Comparison of ENCODE assay signal across 27 mouse cellular contexts in genomic region chr16:55378701-55379100, GRCm38 (mm10).
DNase-seq lines count a peak whose midpoint lies in the region; TF ChIP-seq lines count a peak whose summit lies in the region.
"Had no signal": no experiment of that assay in that cellular context is flagged by ENCODE, and none has a peak within 500 bp of the region (broad histone marks: within the 10 kb centered on the region; RNA-seq: fewer than 3 reads in every experiment).

No protein-coding gene starts in this region.

- peak; percentile 9 for DNase-seq in embryo, embryonic 10 days (ENCODE audit: low spot score)
- DNase-seq in embryo, embryonic 9.5 days (ENCODE audit: extremely low spot score), result no peak
- peak; percentile 13 for DNase-seq in forelimb bud, embryonic 11.5 days (ENCODE audit: low read depth, low spot score)
- DNase-seq in lung, postnatal 36 days, result peak; percentile 49
- no peak for DNase-seq in left cerebral cortex, adult 2 months (ENCODE audit: extremely low spot score in 1 of 2, low spot score in 2 of 2)
- no peak for DNase-seq in adrenal gland, postnatal 25 days
- DNase-seq in midbrain, embryonic 10.5 days (ENCODE audit: low spot score), result no peak
- DNase-seq: adrenal gland, adult 8-10 months; cerebellum, adult 8-10 months; cerebellum, postnatal 36 days; forebrain, postnatal 0 days; gastrocnemius, postnatal 25 days; heart, adult 18-20 months; heart, postnatal 14 days; kidney, postnatal 25 days; liver; midbrain, embryonic 14.5 days; right cerebral cortex, postnatal 4 days; thymus, adult 2 months; thymus, postnatal 4 days had no signal

- no peak overlapping the region for H3K9ac ChIP-seq in ES-Bruce4 (ENCODE audit: low read depth, poor library complexity, severe bottlenecking)
- H3K9ac ChIP-seq: forebrain, postnatal 0 days; heart, embryonic 13.5 days; liver, embryonic 15.5 days; neural tube, embryonic 12.5 days had no signal

- TF ChIP-seq POLR2A in ES-Bruce4 (IDR thresholded peaks at IDR 0.05; ENCODE audit: insufficient read depth, low read length), result no peak

- H3K4me1 ChIP-seq in ES-Bruce4 (ENCODE audit: control insufficient read depth, insufficient read depth, low read length), result no peaks in the 10 kb centered on the region
- H3K4me1 ChIP-seq in midbrain, embryonic 10.5 days, result no peaks in the 10 kb centered on the region
- H3K4me1 ChIP-seq: liver, embryonic 15.5 days; neural tube, embryonic 12.5 days had no signal

- H3K36me3 ChIP-seq in ES-Bruce4 (ENCODE audit: control insufficient read depth, insufficient read depth, low read length, poor library complexity, severe bottlenecking), result no peaks in the 10 kb centered on the region
- H3K36me3 ChIP-seq in midbrain, embryonic 10.5 days, result no peaks in the 10 kb centered on the region
- H3K36me3 ChIP-seq: embryonic facial prominence, embryonic 10.5 days; heart, embryonic 13.5 days; liver, embryonic 15.5 days; neural tube, embryonic 12.5 days had no signal

- H3K4me3 ChIP-seq in ES-Bruce4 (ENCODE audit: low read depth, low read length), result no peak overlapping the region
- no peak overlapping the region for H3K4me3 ChIP-seq in left cerebral cortex, adult 2 months
- H3K4me3 ChIP-seq in midbrain, embryonic 10.5 days, result no peak overlapping the region
- H3K4me3 ChIP-seq: embryonic facial prominence, embryonic 10.5 days; heart, embryonic 13.5 days; layer of hippocampus, adult 2 months; liver, embryonic 15.5 days; neural tube, embryonic 12.5 days had no signal

- H3K9me3 ChIP-seq in ES-Bruce4 (replicated peaks; ENCODE audit: control insufficient read depth, insufficient read depth, low read length, poor library complexity, severe bottlenecking), result no peaks in the 10 kb centered on the region; the same call in 1 of the 2 replicates
- no peaks in the 10 kb centered on the region for H3K9me3 ChIP-seq in midbrain, embryonic 10.5 days (replicated peaks)
- H3K9me3 ChIP-seq: embryonic facial prominence, embryonic 10.5 days; heart, embryonic 13.5 days; liver, embryonic 15.5 days; neural tube, embryonic 12.5 days had no signal

- intact Hi-C loops in left cerebral cortex, adult 2 months (cut with DNase I), result no loop called here

- no peak overlapping the region; the same call in 1 of the 2 replicates for H3K27ac ChIP-seq in ES-Bruce4 (ENCODE audit: insufficient read depth, low read length)
- H3K27ac ChIP-seq in left cerebral cortex, adult 2 months, result no peak overlapping the region
- no peak overlapping the region for H3K27ac ChIP-seq in midbrain, embryonic 10.5 days (replicated peaks)
- H3K27ac ChIP-seq: embryonic facial prominence, embryonic 10.5 days; heart, embryonic 13.5 days; hindbrain, postnatal 0 days; layer of hippocampus, adult 2 months; liver, embryonic 15.5 days; neural tube, embryonic 12.5 days had no signal

- no peak for TF ChIP-seq CTCF in ES-Bruce4 (IDR thresholded peaks at IDR 0.05; ENCODE audit: low read depth, low read length)
- TF ChIP-seq CTCF in left cerebral cortex, adult 2 months (IDR thresholded peaks at IDR 0.05), result no peak

- WGBS in midbrain, embryonic 10.5 days, result 73% methylated on average over 3 of the region's 3 CpGs

- TF ChIP-seq EP300 in ES-Bruce4 (IDR thresholded peaks at IDR 0.05; ENCODE audit: insufficient read depth, low read depth, low read length), result peak; percentile 42; the same call in 1 of the 2 replicates

- H3K27me3 ChIP-seq in ES-Bruce4 (ENCODE audit: control insufficient read depth, insufficient read depth, low read length, poor library complexity, severe bottlenecking), result no peaks in the 10 kb centered on the region
- no peaks in the 10 kb centered on the region for H3K27me3 ChIP-seq in midbrain, embryonic 10.5 days (ENCODE audit: low read depth, poor library complexity, severe bottlenecking)
- H3K27me3 ChIP-seq: heart, embryonic 13.5 days; liver, embryonic 15.5 days; neural tube, embryonic 12.5 days had no signal

Comparison
In these comparisons a context has a peak if more than half of its experiments do, and no peak if none do; other contexts are left out.
1. DNase-seq: peak in embryo, embryonic 10 days (single experiment), forelimb bud, embryonic 11.5 days (single experiment) and lung, postnatal 36 days (single experiment); none in embryo, embryonic 9.5 days (single experiment), left cerebral cortex, adult 2 months (0 of 2), adrenal gland, postnatal 25 days (single experiment) and midbrain, embryonic 10.5 days (single experiment).